Mouse (Mus musculus): ENCODE measurements around the gene Mettl7a1.

DNA sequence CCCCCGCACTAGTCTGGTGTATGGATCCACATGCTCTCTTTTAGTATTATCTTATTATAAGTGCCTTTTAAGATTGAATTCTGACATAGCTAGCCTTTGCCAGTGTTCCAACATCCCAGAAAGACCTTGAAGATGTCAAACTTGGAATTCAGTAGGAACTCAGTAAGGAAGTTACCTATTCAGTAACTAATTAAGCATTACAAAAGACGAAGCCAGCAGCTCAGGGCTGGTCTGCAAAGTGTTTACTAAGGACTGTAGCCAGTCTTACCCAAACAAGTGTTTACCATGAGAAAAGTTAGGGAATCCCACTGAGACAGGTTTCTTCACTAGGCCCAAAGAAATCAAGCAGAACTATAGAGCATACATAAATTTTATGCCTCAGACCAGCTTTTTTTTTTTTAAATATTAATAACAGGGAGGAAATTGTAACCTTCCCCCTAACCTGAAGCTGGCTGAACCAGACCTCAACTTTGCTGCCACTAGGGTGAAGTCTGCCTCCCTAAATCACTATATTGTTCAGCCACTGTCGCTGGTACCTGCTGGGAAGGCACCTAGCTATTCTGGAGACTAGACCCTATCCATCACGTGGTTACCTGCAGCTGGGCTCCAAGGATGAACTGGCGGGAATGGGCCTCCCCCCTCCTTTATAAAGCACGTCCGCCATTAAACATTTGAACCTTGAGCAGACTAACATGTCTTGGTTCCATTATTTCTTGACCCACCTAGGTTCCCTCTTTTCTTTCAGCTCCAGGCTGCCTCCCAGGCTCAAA is 29.0 kb upstream of the Mettl7a1 start:
- TF ChIP-seq POLR2A (IDR thresholded peaks at IDR 0.05; ENCODE audit: insufficient read length, low read depth) (no peak), MAX (IDR thresholded peaks at IDR 0.05; ENCODE audit: low read depth) (no peak)
